8 mouse cellular contexts compared by ENCODE assay signal in the genomic region with DNA sequence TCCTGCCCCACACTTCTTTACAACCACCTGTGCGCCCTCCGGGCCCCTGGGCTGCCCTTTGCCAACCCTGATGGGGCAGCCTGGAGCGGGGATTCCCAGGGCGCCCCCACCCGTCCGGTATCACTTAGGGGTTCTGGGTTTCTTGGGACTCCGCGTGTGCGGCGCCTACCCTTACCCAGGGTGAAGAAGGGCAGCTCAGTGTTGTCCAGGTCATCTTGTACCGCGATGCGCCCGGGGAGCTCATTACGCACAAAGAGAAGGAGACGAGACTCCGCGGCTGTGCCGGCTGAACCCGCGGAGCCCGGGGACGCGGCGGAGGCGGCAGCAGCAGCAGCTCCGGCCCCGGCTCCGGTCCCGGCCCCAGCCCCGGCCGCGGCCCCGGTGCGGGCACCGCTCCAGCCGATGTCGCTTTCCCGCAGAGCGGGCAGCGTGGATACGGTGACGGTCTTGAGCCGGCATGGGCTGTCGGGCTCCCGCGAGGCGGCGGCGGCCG. TPM values are rescaled to one million over a fixed set of nuclear protein-coding genes. Genes with fewer than 3 reads are reported as not detected.
A peak's percentile ranks its signal among the peaks of the same experiment; 100 is the strongest.
DNase-seq lines count a peak whose midpoint lies in the region; ATAC-seq and TF ChIP-seq lines count a peak whose summit lies in the region.

No protein-coding gene starts in this region.

- peak; percentile 22 to 54 for DNase-seq in left cerebral cortex, adult 18-20 months (ENCODE audit: low spot score in 2 of 2)
- no peak for DNase-seq in left cerebral cortex, postnatal 36 days (ENCODE audit: low spot score in 2 of 2)
- DNase-seq in cerebellum, adult 2 months, result peak; percentile 77 to 84
- DNase-seq in forebrain, postnatal 0 days, result peak; percentile 46
- DNase-seq in kidney, postnatal 14 days, result peak; percentile 17
- peak; percentile 25 for DNase-seq in mesoderm, embryonic 11.5 days (ENCODE audit: low read depth, low spot score)
- DNase-seq in stomach, postnatal 0 days (ENCODE audit: low spot score), result peak; percentile 23
- no peak for DNase-seq in c-Kit-positive CD71-positive TER-119-positive erythroid progenitor cells, embryonic 14.5 days (ENCODE audit: low spot score)

- peak overlapping the region; percentile 99 for H3K27ac ChIP-seq in cerebellum, adult 2 months (ENCODE audit: insufficient read depth, low read length)
- peak overlapping the region; percentile 64 for H3K27ac ChIP-seq in forebrain, postnatal 0 days (ENCODE audit: low read depth, low read length)
- no peak overlapping the region for H3K27ac ChIP-seq in stomach, postnatal 0 days (replicated peaks)

- H3K4me3 ChIP-seq in cerebellum, adult 2 months (replicated peaks; ENCODE audit: insufficient read depth, low read depth, low read length), result peak overlapping the region; percentile 100
- H3K4me3 ChIP-seq in forebrain, postnatal 0 days (ENCODE audit: low read depth, low read length), result peak overlapping the region; percentile 75
- peak overlapping the region; percentile 57 for H3K4me3 ChIP-seq in stomach, postnatal 0 days (ENCODE audit: low read depth, low read length)

- peak overlapping the region; percentile 75 for H3K9ac ChIP-seq in forebrain, postnatal 0 days
- H3K9ac ChIP-seq in stomach, postnatal 0 days (ENCODE audit: low read length), result peak overlapping the region; percentile 48

- peak overlapping the region; percentile 91 for H3K4me2 ChIP-seq in forebrain, postnatal 0 days (ENCODE audit: low read depth)
- H3K4me2 ChIP-seq in stomach, postnatal 0 days (replicated peaks; ENCODE audit: low read depth), result peak overlapping the region; percentile 93

- TF ChIP-seq CTCF in cerebellum, adult 2 months (IDR thresholded peaks at IDR 0.05; ENCODE audit: borderline replicate concordance, insufficient read depth, low read depth, low read length), result no peak
- TF ChIP-seq CTCF in forebrain, postnatal 0 days (IDR thresholded peaks at IDR 0.05; ENCODE audit: low read depth), result no peak
- TF ChIP-seq CTCF in stomach, postnatal 0 days (IDR thresholded peaks at IDR 0.05; ENCODE audit: low read depth), result no peak

- intact Hi-C loops in left cerebral cortex, postnatal 36 days (cut with DNase I), result loop anchor here (5.0 to 10.0 kb wide), 3 partner anchors 181 to 751 kb away; no protein-coding TSS in a partner anchor

- peak; percentile 47 for ATAC-seq in forebrain, postnatal 0 days
- ATAC-seq in stomach, postnatal 0 days (ENCODE audit: low FRiP score, low TSS enrichment), result peak; percentile 21; the same call in 1 of the 2 replicates

- no peaks in the 10 kb centered on the region for H3K27me3 ChIP-seq in cerebellum, adult 2 months (ENCODE audit: control insufficient read depth, insufficient read depth, low read length)
- peaks cover 7% of the 10 kb centered on the region for H3K27me3 ChIP-seq in forebrain, postnatal 0 days (ENCODE audit: insufficient read depth, low read length)
- H3K27me3 ChIP-seq in stomach, postnatal 0 days (ENCODE audit: control insufficient read depth, insufficient read depth, low read length), result no peaks in the 10 kb centered on the region

- TF ChIP-seq EP300 in stomach, postnatal 0 days (optimal IDR thresholded peaks at IDR 0.05), result no peak

- H3K4me1 ChIP-seq in cerebellum, adult 2 months (ENCODE audit: control insufficient read depth, insufficient read depth, low read length), result peaks cover 10% of the 10 kb centered on the region; the same call in 1 of the 2 replicates
- peaks cover 7% of the 10 kb centered on the region; the same call in 1 of the 2 replicates for H3K4me1 ChIP-seq in forebrain, postnatal 0 days (ENCODE audit: insufficient read depth)
- 0 out of 2 replicates have a peak, but pooled peaks cover 2% of the 10 kb centered on the region for H3K4me1 ChIP-seq in stomach, postnatal 0 days (replicated peaks; ENCODE audit: control insufficient read depth, insufficient read depth)

- under 1% methylated on average over 51 of the region's 51 CpGs for WGBS in cerebellum, adult 2 months
- WGBS in forebrain, postnatal 0 days, result 1% methylated on average over 37 of the region's 51 CpGs
- under 1% methylated on average over 51 of the region's 51 CpGs for WGBS in stomach, postnatal 0 days

- no peaks in the 10 kb centered on the region for H3K36me3 ChIP-seq in forebrain, postnatal 0 days (ENCODE audit: insufficient read depth)
- H3K36me3 ChIP-seq in stomach, postnatal 0 days (ENCODE audit: control insufficient read depth, insufficient read depth, low read length), result no peaks in the 10 kb centered on the region

- TF ChIP-seq POLR2A in cerebellum, adult 2 months (IDR thresholded peaks at IDR 0.05; ENCODE audit: borderline replicate concordance, insufficient read depth, low read length), result 0 out of 2 replicates have a peak, but pooled peaks have one; percentile 20

- H3K9me3 ChIP-seq in forebrain, postnatal 0 days (ENCODE audit: low read length), result no peaks in the 10 kb centered on the region
- H3K9me3 ChIP-seq in stomach, postnatal 0 days (ENCODE audit: control insufficient read depth, low read length), result no peaks in the 10 kb centered on the region

RNA-seq across cellular contexts. Expression of gene Astn2, which starts 0.7 kb away (rescaled TPM):
- total RNA-seq in left cerebral cortex, adult 18-20 months (2021), result 10 to 100 TPM; 33.9 to 36.5 TPM
- 10 to 100 TPM; 39.3 to 44.0 TPM for total RNA-seq in left cerebral cortex, postnatal 36 days (2021)
- polyA plus RNA-seq in cerebellum, adult 2 months (2012; rRNA removed), result 56.9 and 68.1 TPM in 2 replicates
- total RNA-seq in forebrain, postnatal 0 days (2014; rRNA removed), result 15.0 and 20.9 TPM in 2 replicates
- polyA plus RNA-seq in forebrain, postnatal 0 days (2015; fragmentation: Nextera tagmentation; extraction: Ambion mirVana), result 0.47 and 0.98 TPM in 2 replicates
- 0.16 and 0.21 TPM in 2 replicates for polyA plus RNA-seq in stomach, postnatal 0 days (2015; fragmentation: Nextera tagmentation; extraction: Ambion mirVana)

Comparison
In these comparisons a context has a peak if more than half of its experiments do, and no peak if none do; other contexts are left out.
1. DNase-seq: peak in left cerebral cortex, adult 18-20 months (2 of 2), cerebellum, adult 2 months (2 of 2), forebrain, postnatal 0 days (single experiment), kidney, postnatal 14 days (single experiment), mesoderm, embryonic 11.5 days (single experiment) and stomach, postnatal 0 days (single experiment); none in left cerebral cortex, postnatal 36 days (0 of 2) and c-Kit-positive CD71-positive TER-119-positive erythroid progenitor cells, embryonic 14.5 days (single experiment).
2. Peak in every context shown above with its lines, with median percentiles within 50 percentile points of each other: H3K4me3 ChIP-seq.